Mouse (Mus musculus): ENCODE measurements at regions not wholly inside any gene's neighbourhood (a gene's known extent, or its start where the extent isn't known, plus 50 kb on each side); places are given as distances from the start of the nearest gene placed in this dataset.

GRCm38 (mm10) chr1:77048720-77049406 is 466.0 kb downstream of the Epha4 start:
- DNase-seq (ENCODE audit: inconsistent ontology term), result no peak

GRCm38 (mm10) chr1:77051239-77051638 is 463.6 kb downstream of the Epha4 start:
- no peak for DNase-seq (ENCODE audit: inconsistent ontology term)

GRCm38 (mm10) chr1:77053837-77054540 is 460.9 kb downstream of the Epha4 start:
- DNase-seq (ENCODE audit: inconsistent ontology term), result no peak

GRCm38 (mm10) chr1:77062468-77062867 is 452.4 kb downstream of the Epha4 start:
- no peak for DNase-seq (ENCODE audit: inconsistent ontology term)

GRCm38 (mm10) chr1:77073071-77073470 is 441.8 kb downstream of the Epha4 start:
- no peak for DNase-seq (ENCODE audit: inconsistent ontology term)

GRCm38 (mm10) chr1:77074926-77075885 is 439.7 kb downstream of the Epha4 start:
- DNase-seq (ENCODE audit: inconsistent ontology term), result no peak

- DNase-seq (ENCODE audit: inconsistent ontology term), result no peak
These were observed 434.1 kb downstream of the Epha4 start for GRCm38 (mm10) chr1:77080767-77081166.

- no peak for DNase-seq (ENCODE audit: inconsistent ontology term)
These were observed 433.2 kb downstream of the Epha4 start for GRCm38 (mm10) chr1:77081660-77082059.

GRCm38 (mm10) chr1:77082410-77082809 is 432.5 kb downstream of the Epha4 start:
- DNase-seq (ENCODE audit: inconsistent ontology term), result no peak

- DNase-seq (ENCODE audit: inconsistent ontology term), result peak; percentile 68
These were observed 421.3 kb downstream of the Epha4 start for GRCm38 (mm10) chr1:77093551-77093950.

- DNase-seq (ENCODE audit: inconsistent ontology term), result no peak
These were observed 413.1 kb downstream of the Epha4 start for GRCm38 (mm10) chr1:77101726-77102272.

GRCm38 (mm10) chr1:77102421-77103133 is 412.3 kb downstream of the Epha4 start:
- DNase-seq (ENCODE audit: inconsistent ontology term), result no peak

GRCm38 (mm10) chr1:77109861-77110785 is 404.8 kb downstream of the Epha4 start:
- peak; percentile 67 for DNase-seq (ENCODE audit: inconsistent ontology term)

- peak; percentile 38 for DNase-seq (ENCODE audit: inconsistent ontology term)
These were observed 386.5 kb downstream of the Epha4 start for GRCm38 (mm10) chr1:77128411-77128810.

GRCm38 (mm10) chr1:77137663-77138062 is 377.2 kb downstream of the Epha4 start:
- peak; percentile 48 for DNase-seq (ENCODE audit: inconsistent ontology term)

GRCm38 (mm10) chr1:77140906-77141305 is 374.0 kb downstream of the Epha4 start:
- no peak for DNase-seq (ENCODE audit: inconsistent ontology term)

- DNase-seq (ENCODE audit: inconsistent ontology term), result no peak
These were observed 366.8 kb downstream of the Epha4 start for GRCm38 (mm10) chr1:77148052-77148451.

- DNase-seq (ENCODE audit: inconsistent ontology term), result no peak
These were observed 346.6 kb downstream of the Epha4 start for GRCm38 (mm10) chr1:77168316-77168715.

- no peak for DNase-seq (ENCODE audit: inconsistent ontology term)
These were observed 342.4 kb downstream of the Epha4 start for GRCm38 (mm10) chr1:77172463-77172862.

- DNase-seq (ENCODE audit: inconsistent ontology term), result no peak
These were observed 340.1 kb downstream of the Epha4 start for GRCm38 (mm10) chr1:77174801-77175200.

Data from Muller cell, postnatal 12 days (primary cell).